Mouse (Mus musculus): ENCODE data around the gene Adcy2. TPM values are rescaled to one million over a fixed set of nuclear protein-coding genes. Genes with fewer than 3 reads are reported as not detected.
A peak's percentile ranks its signal among the peaks of the same experiment; 100 is the strongest.

Adcy2 gene
- 28.5 and 32.8 TPM in 2 replicates for total RNA-seq (2014; rRNA removed)
- 9.2 and 11.3 TPM in 2 replicates for polyA plus RNA-seq (2015; fragmentation: Nextera tagmentation; extraction: Ambion mirVana)

GRCm38 (mm10) chr13:68998918-68999801, at the start of gene Adcy2:
Adcy2 (minus strand) TSS chr13:68999541.
- Histone ChIP-seq H3K36me3 (ENCODE audit: insufficient read depth) (no peaks in the 10 kb centered on the region), H3K4me2 (ENCODE audit: low read depth) (peak within 1 kb of the TSS; percentile 83), H3K9ac (peak within 1 kb of the TSS; percentile 73), H3K9me3 (ENCODE audit: low read length) (no peaks in the 10 kb centered on the region), H3K27ac (ENCODE audit: low read depth, low read length) (peak within 1 kb of the TSS; percentile 54), H3K4me1 (ENCODE audit: insufficient read depth) (peaks cover 3% of the 10 kb centered on the region; the same call in 1 of the 2 replicates), H3K27me3 (ENCODE audit: insufficient read depth, low read length) (no peaks in the 10 kb centered on the region), H3K4me3 (ENCODE audit: low read depth, low read length) (peak within 1 kb of the TSS; percentile 67)
- ATAC-seq: peak; percentile 84
- TF ChIP-seq CTCF (IDR thresholded peaks at IDR 0.05; ENCODE audit: low read depth): peak; percentile 16; the same call in 1 of the 2 replicates
- peak; percentile 78 for DNase-seq
- WGBS: 3% methylated on average over 87 of the region's 106 CpGs

- ATAC-seq: peak; percentile 34
- no peak overlapping the region for H3K4me3 ChIP-seq (ENCODE audit: low read depth, low read length)
- TF ChIP-seq CTCF (IDR thresholded peaks at IDR 0.05; ENCODE audit: low read depth): no peak
Measured at GRCm38 (mm10) chr13:69036991-69037597, 37.8 kb upstream of the Adcy2 start.

GRCm38 (mm10) chr13:69034621-69035020, 35.3 kb upstream of the Adcy2 start:
- Histone ChIP-seq H3K36me3 (ENCODE audit: insufficient read depth) (no peaks in the 10 kb centered on the region), H3K4me1 (ENCODE audit: insufficient read depth) (no peaks in the 10 kb centered on the region), H3K4me2 (ENCODE audit: low read depth) (no peak overlapping the region), H3K9ac (no peak overlapping the region), H3K9me3 (ENCODE audit: low read length) (no peaks in the 10 kb centered on the region), H3K27ac (ENCODE audit: low read depth, low read length) (no peak overlapping the region), H3K4me3 (ENCODE audit: low read depth, low read length) (no peak overlapping the region), H3K27me3 (ENCODE audit: insufficient read depth, low read length) (no peaks in the 10 kb centered on the region)
- no peak for DNase-seq
- no peak for TF ChIP-seq CTCF (IDR thresholded peaks at IDR 0.05; ENCODE audit: low read depth)
- 69% methylated on average over 1 of the region's 1 CpGs for WGBS
- no peak for ATAC-seq

More at GRCm38 (mm10) chr13:69036991-69037597, 37.8 kb upstream of the Adcy2 start:
- Histone ChIP-seq H3K36me3 (ENCODE audit: insufficient read depth) (no peaks in the 10 kb centered on the region), H3K4me2 (ENCODE audit: low read depth) (no peak overlapping the region), H3K27ac (ENCODE audit: low read depth, low read length) (no peak overlapping the region), H3K27me3 (ENCODE audit: insufficient read depth, low read length) (no peaks in the 10 kb centered on the region), H3K4me1 (ENCODE audit: insufficient read depth) (no peaks in the 10 kb centered on the region), H3K9me3 (ENCODE audit: low read length) (no peaks in the 10 kb centered on the region), H3K9ac (no peak overlapping the region)
- 53% methylated on average over 5 of the region's 5 CpGs for WGBS
- DNase-seq: no peak

- Histone ChIP-seq H3K4me2 (ENCODE audit: low read depth) (no peak overlapping the region), H3K4me1 (ENCODE audit: insufficient read depth) (no peaks in the 10 kb centered on the region), H3K4me3 (ENCODE audit: low read depth, low read length) (no peak overlapping the region), H3K9ac (no peak overlapping the region), H3K27ac (ENCODE audit: low read depth, low read length) (no peak overlapping the region), H3K36me3 (ENCODE audit: insufficient read depth) (no peaks in the 10 kb centered on the region), H3K27me3 (ENCODE audit: insufficient read depth, low read length) (no peaks in the 10 kb centered on the region), H3K9me3 (ENCODE audit: low read length) (no peaks in the 10 kb centered on the region)
- DNase-seq: no peak
- 91% methylated on average over 7 of the region's 7 CpGs for WGBS
- no peak for TF ChIP-seq CTCF (IDR thresholded peaks at IDR 0.05; ENCODE audit: low read depth)
- no peak for ATAC-seq
Measured at GRCm38 (mm10) chr13:69033532-69033931, 34.2 kb upstream of the Adcy2 start.

GRCm38 (mm10) chr13:69029078-69029757, 29.9 kb upstream of the Adcy2 start:
- no peak for TF ChIP-seq CTCF (IDR thresholded peaks at IDR 0.05; ENCODE audit: low read depth)
- Histone ChIP-seq H3K9me3 (ENCODE audit: low read length) (no peaks in the 10 kb centered on the region), H3K36me3 (ENCODE audit: insufficient read depth) (no peaks in the 10 kb centered on the region), H3K4me2 (ENCODE audit: low read depth) (no peak overlapping the region), H3K9ac (no peak overlapping the region), H3K27me3 (ENCODE audit: insufficient read depth, low read length) (no peaks in the 10 kb centered on the region), H3K4me3 (ENCODE audit: low read depth, low read length) (no peak overlapping the region), H3K27ac (ENCODE audit: low read depth, low read length) (no peak overlapping the region), H3K4me1 (ENCODE audit: insufficient read depth) (no peaks in the 10 kb centered on the region)
- no peak for DNase-seq
- no peak for ATAC-seq
- 66% methylated on average over 4 of the region's 4 CpGs for WGBS

- TF ChIP-seq CTCF (IDR thresholded peaks at IDR 0.05; ENCODE audit: low read depth): no peak
- Histone ChIP-seq H3K27me3 (ENCODE audit: insufficient read depth, low read length) (no peaks in the 10 kb centered on the region), H3K4me1 (ENCODE audit: insufficient read depth) (no peaks in the 10 kb centered on the region), H3K4me3 (ENCODE audit: low read depth, low read length) (no peak overlapping the region), H3K36me3 (ENCODE audit: insufficient read depth) (no peaks in the 10 kb centered on the region), H3K9ac (no peak overlapping the region), H3K4me2 (ENCODE audit: low read depth) (no peak overlapping the region), H3K27ac (ENCODE audit: low read depth, low read length) (no peak overlapping the region), H3K9me3 (ENCODE audit: low read length) (no peaks in the 10 kb centered on the region)
- ATAC-seq: no peak
- WGBS: 18% methylated on average over 2 of the region's 2 CpGs
- DNase-seq: no peak
Measured at GRCm38 (mm10) chr13:69024964-69025363, 25.6 kb upstream of the Adcy2 start.

Data from forebrain, postnatal 0 days (tissue).